ENCODE assay signal across 8 mouse cellular contexts in the genomic region with DNA sequence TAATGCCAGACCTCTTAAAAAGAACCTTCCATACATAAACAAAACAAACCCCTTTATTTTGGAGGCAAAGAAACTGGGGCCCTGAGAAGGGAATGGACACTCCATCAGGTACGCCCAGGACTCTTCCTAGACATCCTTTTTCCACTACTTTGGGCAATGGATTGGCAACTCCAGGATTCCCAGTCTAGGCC. TPM values are rescaled to one million over a fixed set of nuclear protein-coding genes. Genes with fewer than 3 reads are reported as not detected.
DNase-seq lines count a peak whose midpoint lies in the region; ATAC-seq and TF ChIP-seq lines count a peak whose summit lies in the region.

Rdh5 (minus strand) TSS at position 67 of the 191 bp plus-strand sequence.

- no peak for DNase-seq in heart, adult 18-20 months
- DNase-seq in Patski (ENCODE audit: low read depth, low spot score): no peak
- DNase-seq in urinary bladder, postnatal 14 days (ENCODE audit: low spot score): no peak
- no peak for DNase-seq in kidney, postnatal 14 days
- DNase-seq in gastrocnemius, postnatal 14 days: no peak

- CTCF ChIA-PET in Patski (lab: Charles Lee): interaction anchor here (1.0 to 11.2 kb wide), 7 partner anchors 9 to 57 kb away, joined by 4 to 99 read pairs (median 12); partner anchors contain the start of gene Itga7

- H3K4me3 ChIP-seq in heart, embryonic 15.5 days: peak within 1 kb of the TSS; percentile 83
- H3K4me3 ChIP-seq in forebrain, embryonic 16.5 days (replicated peaks; ENCODE audit: low read length): peak within 1 kb of the TSS; percentile 60
- H3K4me3 ChIP-seq in macrophage (ENCODE audit: inconsistent target): peak within 1 kb of the TSS; percentile 49

- H3K9me3 ChIP-seq in heart, embryonic 15.5 days (replicated peaks): no peaks in the 10 kb centered on the region
- H3K9me3 ChIP-seq in forebrain, embryonic 16.5 days (ENCODE audit: control insufficient read depth, low read length): no peaks in the 10 kb centered on the region

- TF ChIP-seq CTCF in Patski (IDR thresholded peaks at IDR 0.05): no peak

- WGBS in heart, embryonic 15.5 days: 8% methylated on average over 1 of the region's 1 CpGs
- 4% methylated on average over 1 of the region's 1 CpGs for WGBS in forebrain, embryonic 16.5 days
- 38% methylated on average over 1 of the region's 1 CpGs for WGBS in macrophage (ENCODE audit: missing documents)

- no peak for ATAC-seq in heart, embryonic 15.5 days (replicated peaks; ENCODE audit: insufficient number of reproducible peaks, insufficient read depth, low FRiP score, low read depth)
- no peak for ATAC-seq in Patski
- ATAC-seq in forebrain, embryonic 16.5 days: no peak

- no peaks in the 10 kb centered on the region for H3K27me3 ChIP-seq in heart, embryonic 15.5 days
- no peaks in the 10 kb centered on the region for H3K27me3 ChIP-seq in Patski
- no peaks in the 10 kb centered on the region for H3K27me3 ChIP-seq in forebrain, embryonic 16.5 days (replicated peaks; ENCODE audit: control insufficient read depth, insufficient read depth, low read length)

- intact Hi-C loops in gastrocnemius, postnatal 14 days (cut with DNase I; ENCODE audit: low total_unique reads): no loop called here

- no peaks in the 10 kb centered on the region for H3K79me2 ChIP-seq in macrophage (ENCODE audit: inconsistent target)

- peak within 1 kb of the TSS; percentile 85 for H3K4me2 ChIP-seq in heart, embryonic 15.5 days
- peak within 1 kb of the TSS; percentile 81 for H3K4me2 ChIP-seq in forebrain, embryonic 16.5 days (ENCODE audit: low read length)

- H3K9ac ChIP-seq in heart, embryonic 15.5 days: peak within 1 kb of the TSS; percentile 81
- H3K9ac ChIP-seq in forebrain, embryonic 16.5 days (replicated peaks; ENCODE audit: low read depth, low read length): peak within 1 kb of the TSS; percentile 71

- peaks cover 41% of the 10 kb centered on the region for H3K4me1 ChIP-seq in heart, embryonic 15.5 days (replicated peaks)
- H3K4me1 ChIP-seq in forebrain, embryonic 16.5 days (replicated peaks; ENCODE audit: control insufficient read depth, insufficient read depth, low read length): peaks cover 22% of the 10 kb centered on the region

- peaks cover 2% of the 10 kb centered on the region; the same call in 1 of the 2 replicates for H3K36me3 ChIP-seq in heart, embryonic 15.5 days
- no peaks in the 10 kb centered on the region for H3K36me3 ChIP-seq in forebrain, embryonic 16.5 days (ENCODE audit: control insufficient read depth, insufficient read depth)
- H3K36me3 ChIP-seq in macrophage (ENCODE audit: inconsistent target): peaks cover 5% of the 10 kb centered on the region; the same call in 1 of the 2 replicates

- POLR2A ChIA-PET in Patski (lab: Charles Lee): interaction anchor here (0.7 to 4.4 kb wide), 8 partner anchors 9 to 55 kb away, joined by 3 to 28 read pairs (median 8); no protein-coding TSS in a partner anchor

- in situ Hi-C loops in Patski (cut with MboI; ENCODE audit: low pct_unique_long_range_greater_than_20kb): loop anchor here (5.0 to 25.0 kb wide), 2 partner anchors 55 to 1260 kb away; partner anchors contain the start of genes Nab2 and Nemp1

- H3K27ac ChIP-seq in heart, embryonic 15.5 days: peak within 1 kb of the TSS; percentile 94
- H3K27ac ChIP-seq in forebrain, embryonic 16.5 days (ENCODE audit: low read length): peak within 1 kb of the TSS; percentile 89
- H3K27ac ChIP-seq in macrophage: peak within 1 kb of the TSS; percentile 78

RNA-seq across cellular contexts. Expression of gene Rdh5, which starts in this region (rescaled TPM):
- polyA plus RNA-seq in heart, embryonic 15.5 days (2015; fragmentation: Nextera tagmentation; extraction: Ambion mirVana): 10.5 and 11.8 TPM in 2 replicates
- total RNA-seq in heart, adult 18-20 months (2021): 1 to 10 TPM; 4.3 to 4.7 TPM
- polyA plus RNA-seq in Patski (2021) (10.8 TPM), macrophage (2018) (0.53 to 1.3 TPM (median 0.92 TPM) in 3 replicates)
- 8.6 and 12.3 TPM in 2 replicates for polyA plus RNA-seq in forebrain, embryonic 16.5 days (2015; fragmentation: Nextera tagmentation; extraction: Ambion mirVana)
- total RNA-seq in macrophage (2018; cell fraction: chromatin; rRNA removed): 10 to 100 TPM in 6 of 26 experiments, 1 to 10 TPM in 20; 2.7 to 12.5 (median 8.1) TPM
- 1 to 10 TPM in 9 of 26 experiments, under 1 TPM in 17; 0.36 to 1.5 (median 0.79) TPM for total RNA-seq in macrophage (2018; cell fraction: cytosol; rRNA removed)
- total RNA-seq in macrophage (2018; cell fraction: nucleus; rRNA removed): 1 to 10 TPM; 2.8 to 8.7 (median 6.3) TPM
- 1 to 10 TPM; 5.6 to 7.7 TPM for total RNA-seq in gastrocnemius, postnatal 14 days (2021)
